Mouse (Mus musculus) adrenal gland, adult 18-20 months (tissue): ENCODE results near the gene Lrp1. TPM values are rescaled to one million over a fixed set of nuclear protein-coding genes. Genes with fewer than 3 reads are reported as not detected.

ENCODE experiments used
- DNase-seq, 2 experiments: peaks; one replicate each; pipeline ENCODE4 v3.0.0; 2021 to 2022; ENCODE audit warnings: low spot score in 2 of 2
- total RNA-seq, 2 experiments: library from RNA; stranded (reverse); gene quantifications; 1 replicate in 1 of 2; 2 replicates in 1 of 2; pipeline ENCODE4 v1.2.3; 2021

Lrp1 gene
- total RNA-seq, 2 experiments from 2014 or later, result 145 to 148 TPM

DNA sequence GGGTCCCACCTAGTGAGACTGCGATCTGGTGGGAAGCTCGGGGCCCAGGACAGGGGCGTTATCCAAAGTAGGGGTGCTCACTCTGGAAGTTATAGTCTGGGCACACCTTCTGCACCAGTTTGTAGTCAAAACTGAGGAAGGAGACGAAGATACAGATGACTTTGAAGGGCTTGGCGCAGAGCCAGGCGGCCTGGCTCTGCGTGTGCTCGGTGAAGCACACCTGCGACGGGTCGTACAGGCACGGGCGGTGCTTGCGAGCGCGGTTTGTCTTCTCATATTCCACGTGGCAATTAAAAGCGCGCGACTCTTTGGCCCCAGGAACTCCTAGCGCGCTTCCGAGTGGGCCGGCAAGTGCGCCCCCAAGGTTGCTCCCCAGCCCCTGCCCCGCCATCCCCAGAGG lies 94.9 kb downstream of the Lrp1 start:
- no peak for DNase-seq

DNA sequence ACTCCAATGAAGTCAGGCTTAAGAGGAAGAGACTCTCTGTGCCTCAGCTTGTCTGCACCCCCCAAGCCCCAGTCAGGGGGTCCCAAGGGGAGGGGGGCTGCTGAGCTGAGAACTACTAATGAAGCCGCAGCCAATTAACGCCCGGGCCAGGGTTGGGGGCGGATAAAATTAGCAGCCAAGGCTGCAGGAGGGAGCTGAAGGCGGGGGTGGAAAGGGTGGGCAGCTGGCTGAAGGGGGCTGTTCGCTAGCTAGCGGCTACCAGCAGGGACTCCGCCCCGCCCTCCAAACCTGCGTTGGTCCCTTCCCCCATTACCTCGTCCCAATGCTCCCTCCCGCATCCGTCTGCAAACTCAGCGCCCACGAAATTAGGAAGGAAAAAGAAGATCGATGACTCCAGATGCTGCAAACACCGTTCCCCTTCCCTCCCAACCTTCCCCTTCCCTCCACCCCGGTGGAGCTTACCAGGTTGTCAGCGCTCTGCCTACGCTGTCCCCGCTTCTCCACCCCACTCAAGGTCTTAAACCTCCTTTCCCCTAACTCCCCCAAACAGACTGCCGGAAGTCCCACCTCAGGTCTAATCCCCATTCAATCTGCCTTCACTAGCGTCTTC lies 96.2 kb downstream of the Lrp1 start:
- DNase-seq, result no peak

DNA sequence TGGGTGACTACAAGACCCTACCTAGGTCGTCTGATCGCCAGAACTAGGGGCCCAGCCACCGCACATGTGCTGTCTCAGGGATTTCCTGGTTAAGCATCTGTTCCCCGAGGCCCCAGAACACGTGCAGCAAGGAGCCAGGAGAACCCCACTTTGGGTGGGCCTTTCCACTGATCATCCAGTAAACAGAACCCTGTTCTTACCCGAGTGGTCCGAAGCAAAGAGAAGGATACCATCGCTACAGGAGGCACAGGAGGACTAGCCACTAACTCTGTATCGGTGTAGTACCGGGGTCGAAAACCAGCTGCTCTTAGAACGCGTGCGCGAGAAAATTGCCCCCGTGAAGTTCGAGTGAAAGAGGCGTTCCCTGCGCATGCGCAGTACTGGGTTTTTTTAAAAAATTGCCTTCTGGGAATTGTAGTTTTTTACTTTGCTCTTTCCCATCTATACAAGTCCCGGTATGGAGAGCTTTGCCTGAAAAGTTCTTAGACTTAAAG lies 98.8 kb downstream of the Lrp1 start, which contains the start of gene Shmt2:
TSS of gene Shmt2 (minus strand) at position 357 of the 494 bp plus-strand sequence.
- peak; percentile 75 to 76 for DNase-seq

DNA sequence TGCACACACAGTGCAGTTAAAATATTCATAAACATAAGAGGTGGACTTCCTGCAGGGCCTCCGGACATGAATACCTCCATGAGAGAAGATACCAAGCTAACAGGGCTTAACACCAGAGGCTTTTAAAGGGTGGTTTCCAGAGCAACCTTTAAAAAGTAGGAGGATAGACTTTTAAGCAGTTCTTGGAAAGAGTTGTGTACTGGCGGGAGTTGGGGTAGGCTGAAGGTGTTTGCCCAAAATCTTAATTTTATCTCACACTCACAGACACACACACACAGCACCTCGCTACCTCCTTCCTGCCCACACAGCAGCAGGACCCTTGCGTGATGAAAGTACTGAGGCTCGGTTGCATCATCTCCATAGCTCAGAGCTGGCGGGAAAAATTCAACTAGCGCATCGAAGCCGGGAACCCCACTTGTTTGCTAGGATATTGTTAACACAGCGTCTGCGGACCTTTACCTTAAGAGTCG lies 99.3 kb downstream of the Lrp1 start:
- no peak for DNase-seq

DNA sequence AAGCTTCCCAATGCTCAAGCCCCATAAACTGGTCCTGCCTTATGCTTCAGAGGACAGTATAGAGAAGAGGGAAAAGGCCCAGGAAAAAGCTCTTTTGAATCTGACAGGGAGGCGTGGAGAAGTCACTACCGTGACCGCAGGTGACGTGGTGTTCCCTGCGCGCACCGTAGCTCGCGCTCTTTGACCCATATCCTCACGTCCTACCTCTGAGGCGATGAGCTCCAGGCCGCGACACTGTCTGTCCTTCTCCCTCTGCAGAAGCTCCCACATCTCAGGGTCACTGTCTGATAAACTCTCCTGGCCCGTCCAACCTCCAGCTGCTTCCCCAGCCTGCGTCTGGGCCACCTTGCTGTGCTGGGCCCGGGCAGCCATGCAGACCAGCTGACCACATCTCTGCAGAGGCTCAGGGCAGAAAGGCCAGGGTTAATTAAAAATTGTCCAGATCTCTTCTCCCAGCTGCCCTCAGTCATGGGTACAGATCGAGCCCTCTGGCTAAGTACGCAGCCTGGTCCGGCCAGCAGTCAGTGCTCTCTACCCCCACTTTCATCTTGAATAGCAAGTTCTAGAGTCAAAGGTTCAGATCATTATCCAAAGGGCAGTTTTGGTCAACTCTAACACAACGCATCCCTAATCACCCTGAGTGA lies 100.1 kb downstream of the Lrp1 start:
- DNase-seq, result no peak

DNA sequence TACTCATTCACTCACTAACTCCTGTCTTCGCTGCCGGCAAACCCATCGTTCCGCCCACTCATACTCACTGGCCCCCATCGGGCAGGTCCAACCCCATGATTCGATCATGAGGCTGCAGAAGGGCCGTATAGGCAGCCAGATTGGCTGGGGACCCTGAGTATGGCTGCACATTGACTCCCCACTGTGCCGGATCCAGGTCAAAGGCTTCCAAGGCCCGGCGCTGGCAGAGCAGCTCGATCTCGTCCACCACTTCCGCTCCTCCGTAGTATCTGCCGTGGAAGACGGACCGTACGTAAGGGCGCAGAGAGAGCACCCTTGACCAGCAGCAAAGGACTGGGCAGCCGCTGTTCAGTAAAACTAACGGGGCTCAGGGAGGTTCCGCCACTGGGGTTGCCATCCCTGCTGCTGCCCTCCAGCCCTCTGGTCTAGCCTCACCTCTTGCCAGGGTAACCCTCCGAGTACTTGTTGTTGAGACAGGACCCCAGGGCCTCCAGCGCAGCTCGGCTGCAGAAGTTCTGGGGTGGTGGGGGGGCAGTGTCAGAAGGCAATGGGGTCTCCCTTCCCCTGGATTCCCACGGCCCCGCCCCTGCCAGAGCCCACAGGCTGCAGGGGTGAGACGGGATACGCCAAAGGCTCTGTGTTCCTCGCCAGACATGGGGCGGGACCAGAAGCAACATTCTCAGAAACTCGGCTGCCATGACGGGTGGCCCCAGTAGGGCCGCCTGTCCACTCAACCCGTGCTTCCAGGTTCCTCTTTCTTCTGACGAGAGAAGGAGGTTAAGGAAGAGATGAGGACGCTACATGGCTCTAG lies 100.8 kb downstream of the Lrp1 start:
- no peak for DNase-seq

DNA sequence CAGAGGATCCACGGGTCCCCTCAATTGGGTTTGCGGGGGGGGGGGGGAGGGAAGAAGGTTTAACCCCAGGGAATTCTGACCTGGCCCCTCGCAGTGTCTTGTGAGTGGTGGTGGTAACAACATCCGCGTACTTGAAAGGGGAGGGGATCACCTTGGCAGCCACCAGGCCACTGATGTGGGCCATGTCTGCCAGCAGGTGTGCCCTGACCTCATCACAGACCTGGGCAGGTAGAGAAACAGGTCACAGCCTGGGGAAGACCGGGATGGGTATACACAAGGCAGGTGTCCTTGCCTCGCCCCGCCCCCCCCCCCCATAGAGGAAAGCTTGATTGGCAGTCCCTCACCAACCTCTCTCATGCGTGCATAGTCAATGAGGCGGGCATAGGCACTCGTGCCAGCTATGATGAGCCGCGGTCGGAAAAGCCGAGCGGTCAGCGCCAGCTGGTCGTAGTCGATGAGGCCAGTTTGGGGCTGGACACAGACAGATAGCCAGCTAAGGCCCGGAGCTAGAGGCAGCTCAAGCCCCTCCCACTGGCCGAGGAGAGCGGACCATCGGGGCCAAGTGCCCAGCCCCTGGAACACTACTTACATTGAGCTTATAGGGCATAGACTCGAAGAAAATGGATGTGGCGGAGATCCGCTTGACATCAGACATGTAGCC lies 101.8 kb downstream of the Lrp1 start:
- no peak for DNase-seq

DNA sequence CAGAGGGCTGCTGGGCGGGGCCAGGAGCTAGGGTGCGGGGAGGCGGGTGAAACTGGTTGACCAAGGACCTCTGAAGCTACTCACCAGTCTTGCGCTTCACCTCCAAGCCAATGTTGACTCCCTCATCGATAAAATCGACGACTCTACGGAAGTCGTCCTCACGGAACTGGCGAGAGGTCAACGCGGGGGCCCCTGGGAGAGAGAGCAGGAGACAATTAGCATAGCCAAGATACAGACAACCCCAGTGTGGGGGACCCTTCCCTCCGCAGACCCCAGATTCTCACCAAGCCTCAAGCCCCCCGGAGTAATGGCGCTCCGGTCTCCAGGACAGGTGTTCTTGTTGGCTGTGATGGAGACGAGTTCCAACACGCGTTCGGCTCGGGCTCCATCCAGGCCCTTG lies 103.0 kb downstream of the Lrp1 start:
- DNase-seq, result no peak

DNA sequence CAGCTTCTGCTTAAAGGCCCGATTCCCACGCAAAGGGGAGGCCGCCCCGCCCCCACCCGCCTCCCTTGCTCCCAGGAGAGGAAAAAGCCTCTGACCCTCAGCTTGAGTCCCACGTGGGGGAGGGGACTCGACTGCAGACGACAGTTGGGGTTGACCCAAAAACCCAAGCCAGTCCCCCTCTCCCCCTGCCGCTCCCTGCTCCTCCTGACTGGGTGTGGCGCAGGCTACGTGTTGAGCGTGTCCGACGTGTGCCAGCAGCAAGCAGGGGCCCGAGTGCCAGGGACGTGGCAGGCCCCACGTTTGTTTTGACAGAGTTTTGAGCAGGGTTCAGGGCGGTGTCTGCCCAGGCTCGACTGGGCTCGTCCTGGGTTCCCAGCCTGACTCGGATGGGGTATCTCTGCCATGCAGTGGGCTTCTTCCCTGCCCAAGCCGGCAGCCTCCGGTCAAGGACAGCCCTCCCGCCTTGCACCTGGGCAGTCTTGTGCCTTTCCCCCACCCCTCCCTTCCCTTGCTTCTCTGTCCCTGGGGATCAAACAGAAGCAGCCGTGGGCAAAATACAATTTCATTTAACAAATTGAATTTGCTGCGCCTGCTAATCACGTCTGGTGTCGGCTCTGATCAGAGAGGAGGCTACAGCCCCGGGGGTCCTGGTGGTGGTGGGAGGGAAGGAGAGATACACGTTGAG lies 104.2 kb downstream of the Lrp1 start:
- no peak for DNase-seq

DNA sequence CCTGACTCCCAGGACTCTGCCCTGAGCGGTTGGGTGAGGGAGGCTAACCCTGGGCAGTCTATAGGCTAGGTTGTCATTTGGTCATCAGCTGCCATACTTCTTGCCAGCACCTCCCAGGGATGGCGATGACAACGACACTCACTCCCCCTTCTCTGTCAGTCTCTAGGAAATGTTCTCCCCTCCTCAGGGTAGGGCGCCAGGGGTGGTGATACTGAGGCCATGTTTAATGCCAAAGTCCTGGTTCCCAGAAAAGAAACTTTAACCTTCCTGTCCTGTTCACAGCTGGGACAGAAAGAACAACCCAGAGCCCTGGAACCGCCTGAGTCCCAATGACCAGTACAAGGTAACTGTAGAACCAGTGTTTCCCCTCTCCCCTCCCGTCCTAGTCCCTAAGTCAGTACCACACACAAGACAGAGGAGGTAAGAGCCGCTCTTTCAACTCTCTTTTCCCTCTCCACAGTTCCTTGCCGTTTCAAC lies 104.9 kb downstream of the Lrp1 start:
- DNase-seq, result no peak

DNA sequence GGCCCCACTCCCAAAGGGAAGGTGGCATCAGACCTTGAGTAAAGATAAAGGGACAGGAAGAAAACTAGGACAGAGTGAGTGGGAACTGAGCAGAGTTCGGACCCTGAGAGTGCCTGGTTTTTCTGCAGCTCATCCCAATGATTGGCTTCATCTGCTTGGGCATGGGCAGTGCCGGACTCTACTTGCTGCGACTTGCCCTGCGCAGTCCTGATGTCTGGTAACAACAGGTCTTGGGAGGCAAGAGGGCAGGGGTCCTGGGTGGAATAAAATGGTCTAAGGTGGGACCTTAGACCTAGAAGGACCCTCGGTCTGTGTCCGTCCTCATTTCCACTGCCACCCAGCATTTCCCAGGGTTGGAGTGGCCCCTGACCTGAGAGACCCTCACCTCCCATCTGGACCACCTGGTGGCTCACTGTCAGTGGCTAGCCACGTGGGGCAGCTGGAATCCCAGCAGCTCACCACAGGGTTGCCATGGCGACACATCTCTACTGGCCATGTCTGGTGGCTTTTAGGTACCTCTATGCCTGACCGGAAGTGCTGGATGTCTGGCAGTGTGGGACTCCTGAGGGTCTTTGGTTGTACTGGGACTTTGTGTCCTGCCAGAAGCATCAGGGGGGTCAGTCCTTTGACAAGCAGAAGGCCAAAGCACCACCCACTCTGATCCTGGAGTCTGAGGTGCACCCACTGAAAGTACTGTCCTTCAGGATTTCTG lies 105.5 kb downstream of the Lrp1 start:
- DNase-seq, result no peak

DNA sequence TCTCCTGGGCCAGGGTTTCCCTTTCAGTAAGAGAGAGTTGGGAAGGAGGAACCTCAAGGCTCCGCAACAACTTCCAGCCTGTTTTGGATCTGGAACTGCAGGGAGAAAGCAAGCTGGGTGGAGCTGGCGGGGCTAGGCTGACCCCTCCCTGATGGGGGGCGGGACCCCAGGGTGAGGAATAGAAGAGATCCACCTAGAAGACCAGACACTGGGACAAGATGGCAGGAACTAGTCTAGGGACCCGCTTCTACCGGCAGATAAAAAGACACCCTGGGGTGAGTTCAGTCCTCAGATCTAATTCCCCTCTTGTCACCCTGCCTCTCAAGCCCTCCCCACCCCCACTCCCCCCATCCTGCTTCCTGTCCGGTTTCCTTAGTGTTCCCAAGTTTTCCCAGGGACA lies 106.2 kb downstream of the Lrp1 start, which contains the start of gene Ndufa4l2:
TSS of gene Ndufa4l2 (plus strand) at position 204 of the 400 bp plus-strand sequence.
- DNase-seq, result no peak

DNA sequence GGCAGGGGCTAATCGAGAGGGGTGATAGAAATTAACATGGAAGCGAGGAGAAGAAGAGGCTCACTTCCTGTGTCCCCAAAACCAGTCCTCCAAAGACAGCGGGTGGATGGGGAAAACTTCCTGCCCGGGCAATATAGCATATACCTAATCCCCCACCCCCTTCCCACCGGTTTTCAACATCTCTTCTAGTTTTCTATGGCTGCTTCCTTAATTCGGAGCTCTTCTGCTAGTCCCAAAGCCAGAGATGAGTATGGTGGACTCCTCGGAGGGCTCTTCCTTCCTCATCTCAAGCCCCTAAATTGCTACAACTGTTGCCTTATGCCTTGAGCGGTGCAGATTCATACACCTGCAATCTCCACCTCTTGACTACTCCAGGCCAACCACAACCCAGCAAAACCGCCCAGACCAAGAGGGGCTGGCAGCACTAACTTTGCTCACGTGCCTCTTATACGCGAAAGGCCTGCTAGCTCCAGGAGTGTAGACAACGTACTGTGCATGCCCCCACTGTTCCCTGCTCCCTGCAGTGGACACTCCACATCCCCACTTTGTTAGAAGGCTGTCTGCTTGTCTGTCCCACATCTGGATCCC lies 106.7 kb downstream of the Lrp1 start:
- no peak for DNase-seq

DNA sequence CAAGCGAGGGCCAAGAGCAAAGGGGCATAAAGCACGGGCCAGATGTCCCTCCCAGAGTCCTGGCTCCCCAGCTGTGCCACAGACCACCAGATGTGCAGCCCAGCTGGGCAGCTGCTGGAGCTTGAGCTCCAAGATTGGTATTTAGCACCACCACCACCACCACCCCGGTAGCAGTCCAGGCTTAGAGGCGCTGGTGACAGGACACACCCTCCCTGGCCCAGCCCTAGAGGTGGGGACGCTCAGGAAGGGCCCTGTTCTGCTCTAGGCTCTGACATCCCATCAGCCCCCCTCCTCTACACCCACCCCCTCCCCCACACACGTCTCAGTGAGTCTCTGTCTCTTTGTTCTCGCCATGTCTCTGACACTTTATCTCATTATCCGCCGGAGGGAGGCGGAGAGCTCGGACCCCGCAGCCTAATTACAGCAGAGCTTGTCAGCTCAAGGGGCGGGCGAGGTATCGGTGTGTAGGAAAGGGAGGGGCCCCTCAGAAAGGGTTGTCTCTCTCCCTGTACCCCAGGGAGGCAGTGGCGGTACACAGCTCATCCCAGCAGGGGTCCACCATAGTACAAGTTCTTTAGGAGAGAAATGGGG lies 107.4 kb downstream of the Lrp1 start:
- no peak for DNase-seq

DNA sequence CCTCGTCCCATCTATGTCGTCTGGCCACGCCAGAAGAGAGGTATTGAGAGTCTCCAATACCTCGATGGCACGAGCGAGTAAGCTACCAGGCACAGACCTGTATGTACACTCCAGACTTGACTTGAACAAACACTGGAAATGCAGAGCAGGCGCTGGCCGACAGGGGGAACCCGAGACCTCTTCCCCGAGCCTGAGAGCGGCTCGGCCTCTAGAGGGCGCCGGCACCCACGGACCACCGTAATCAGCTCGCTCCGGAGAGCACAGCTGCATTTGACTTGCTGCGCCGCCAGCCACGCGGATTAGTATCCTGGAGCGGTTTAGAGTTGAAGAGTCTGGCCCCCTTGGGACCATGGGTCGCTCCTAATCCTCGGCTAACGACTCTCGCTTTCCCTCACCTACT lies 108.1 kb downstream of the Lrp1 start:
- peak; percentile 95 to 97 for DNase-seq

DNA sequence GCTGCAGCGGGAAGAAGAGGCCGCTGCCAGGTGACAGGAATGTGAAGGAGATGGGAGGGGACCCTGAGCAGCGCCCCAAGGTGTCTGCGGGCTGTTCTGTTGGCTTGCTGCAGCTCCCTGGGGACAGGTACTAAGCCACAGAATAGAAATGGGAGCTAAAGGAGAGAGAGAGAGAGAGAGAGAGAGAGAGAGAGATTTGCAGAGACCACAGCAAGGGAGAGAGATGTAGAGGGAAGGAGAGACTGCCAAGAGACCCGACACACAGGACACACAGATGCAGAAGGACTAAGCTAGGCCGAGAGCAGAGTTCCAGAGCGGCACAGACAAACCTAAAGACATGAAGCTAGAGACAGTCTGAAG lies 108.7 kb downstream of the Lrp1 start:
- DNase-seq, result no peak

DNA sequence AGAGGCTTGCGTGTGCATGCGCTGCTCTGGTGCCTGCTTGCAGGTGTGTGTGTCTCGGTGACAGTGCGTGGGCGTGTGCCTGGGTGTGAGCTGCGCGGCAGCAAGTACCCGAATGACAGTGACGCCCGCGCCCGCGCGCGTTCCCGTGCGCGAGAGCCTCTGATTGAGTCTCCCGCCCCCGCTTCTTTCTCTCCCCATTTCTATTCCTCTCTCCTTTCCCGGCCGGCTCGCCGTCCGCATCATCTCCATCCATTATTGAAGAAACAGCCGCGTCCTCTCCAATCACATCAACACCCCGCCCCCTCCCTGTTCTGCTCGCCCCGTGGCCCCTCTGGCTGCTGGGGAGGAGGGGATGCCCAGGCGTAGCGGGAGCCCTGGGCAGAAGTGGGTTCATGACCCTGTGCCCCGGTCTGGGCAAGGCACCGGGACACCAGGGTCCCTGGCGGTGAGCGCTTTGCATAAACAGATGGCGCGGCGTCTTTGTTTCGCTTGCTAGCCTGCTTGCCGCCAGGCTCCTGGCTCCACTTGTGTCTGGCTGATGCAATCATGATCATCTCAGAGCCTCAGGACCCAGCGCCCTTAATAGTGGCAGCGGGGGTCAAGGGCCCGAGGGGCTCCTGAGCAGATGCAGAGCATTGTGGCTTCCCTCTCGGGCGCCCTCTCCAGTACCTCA lies 109.2 kb downstream of the Lrp1 start:
- no peak for DNase-seq

DNA sequence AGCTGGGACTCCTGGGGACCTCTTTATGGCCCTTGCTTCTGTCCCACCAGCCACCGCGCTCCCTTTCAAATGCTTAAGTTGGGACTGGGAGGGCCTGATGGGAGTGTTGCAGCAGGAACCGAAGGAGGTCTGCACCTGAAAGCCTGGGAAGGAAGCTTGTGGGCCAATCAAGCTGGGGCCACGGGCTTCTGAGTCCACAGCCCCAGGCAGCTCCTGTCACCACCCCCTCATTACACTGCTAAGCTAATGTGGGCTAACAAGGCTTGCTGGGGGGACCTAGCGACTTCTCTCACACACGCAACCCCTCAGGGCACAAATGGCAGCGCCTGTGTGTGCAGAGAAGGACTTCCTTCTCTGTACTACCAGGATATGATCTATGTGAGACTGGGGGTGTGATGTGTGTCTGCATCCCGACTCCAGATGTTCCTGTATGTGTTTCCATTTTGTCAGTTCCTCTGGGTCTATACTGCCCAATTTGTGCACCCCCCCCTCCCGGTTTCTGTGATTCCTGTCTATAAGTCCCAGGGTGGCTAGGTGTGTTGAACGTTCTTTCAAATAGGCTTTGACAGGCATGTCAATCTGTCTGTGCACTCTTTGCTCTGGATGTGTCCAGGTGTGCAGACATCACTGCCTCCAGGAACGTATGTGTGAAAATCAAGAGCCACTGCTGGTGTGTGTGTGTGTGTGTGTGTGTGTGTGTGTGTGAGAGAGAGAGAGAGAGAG lies 109.9 kb downstream of the Lrp1 start:
- DNase-seq, result no peak
